Mouse (Mus musculus): ENCODE measurements at regions not wholly inside any gene's neighbourhood (a gene's known extent, or its start where the extent isn't known, plus 50 kb on each side); places are given as distances from the start of the nearest gene placed in this dataset.

DNA sequence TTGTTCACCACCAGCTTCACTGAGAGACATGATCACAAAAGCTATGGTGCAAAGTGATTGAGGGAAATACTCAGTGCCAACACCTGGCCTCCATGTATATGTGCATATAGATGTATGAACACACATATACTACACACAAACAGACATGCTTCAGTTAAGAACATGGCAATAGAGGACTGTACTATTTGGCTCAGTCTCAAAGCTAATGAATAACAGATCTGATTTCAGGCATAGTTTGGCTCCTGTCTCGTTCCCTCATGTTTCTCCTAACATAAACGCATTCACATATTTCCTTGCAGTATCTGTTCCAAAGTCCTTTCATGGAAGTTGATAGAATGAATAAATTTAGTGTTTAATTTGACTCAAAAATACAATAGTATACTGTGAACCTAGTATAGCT, 412.6 kb upstream of the Rorb start:
- no peak overlapping the region for H3K9ac ChIP-seq (replicated peaks; ENCODE audit: low read length, poor library complexity, severe bottlenecking)
- no peaks in the 10 kb centered on the region for H3K36me3 ChIP-seq (ENCODE audit: insufficient read depth, low read length)
- H3K27ac ChIP-seq (ENCODE audit: low read depth, low read length) = no peak overlapping the region
- ATAC-seq (ENCODE audit: low FRiP score) = no peak
- H3K4me3 ChIP-seq (ENCODE audit: low read depth, low read length) = no peak overlapping the region
- no peak for TF ChIP-seq CTCF (IDR thresholded peaks at IDR 0.05)
- no peaks in the 10 kb centered on the region for H3K4me1 ChIP-seq (ENCODE audit: insufficient read depth, low read length)
- 87% methylated on average over 2 of the region's 2 CpGs for WGBS
- no peaks in the 10 kb centered on the region for H3K9me3 ChIP-seq (ENCODE audit: low read length)
- no peaks in the 10 kb centered on the region for H3K27me3 ChIP-seq (ENCODE audit: insufficient read depth, low read length)
- no peak overlapping the region for H3K4me2 ChIP-seq (ENCODE audit: low read depth, low read length, poor library complexity, severe bottlenecking)
- DNase-seq (ENCODE audit: low spot score) = no peak

DNA sequence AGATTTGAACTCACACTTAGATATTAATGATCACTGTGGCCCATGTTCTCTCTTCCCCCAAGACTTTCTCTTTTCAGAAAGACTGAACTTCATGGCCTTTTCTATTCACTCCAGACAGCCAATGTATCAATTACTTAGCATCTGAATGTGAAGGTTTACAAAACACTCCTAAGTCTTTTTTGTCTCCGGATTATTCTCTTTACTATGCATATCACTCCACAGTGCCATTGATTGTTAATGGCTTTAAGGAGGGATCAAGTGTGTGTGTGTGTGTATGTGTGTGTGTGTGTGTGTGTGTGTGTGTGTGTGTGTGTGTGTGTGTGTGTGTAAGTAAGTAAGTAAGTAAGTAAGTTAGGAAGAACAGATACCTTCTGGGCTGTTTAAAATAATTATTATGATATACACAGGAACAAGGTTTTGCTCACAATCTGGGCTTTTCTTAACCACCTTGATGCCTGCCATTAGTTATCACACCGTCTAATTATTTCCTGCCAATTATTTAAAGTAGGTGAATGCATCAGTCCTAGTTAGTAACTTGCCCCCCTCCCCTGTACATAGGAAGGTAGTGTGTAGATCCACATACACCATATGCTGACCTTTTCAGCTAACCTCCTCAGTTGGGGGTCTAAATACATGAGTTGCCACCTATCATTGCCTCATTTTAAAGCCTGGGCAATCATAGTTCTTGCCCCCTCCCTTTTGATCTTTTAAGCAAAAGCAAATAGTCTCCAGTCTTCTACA, 367.4 kb upstream of the Rorb start:
- Histone ChIP-seq H3K9ac (replicated peaks; ENCODE audit: low read length, poor library complexity, severe bottlenecking) (no peak overlapping the region), H3K4me1 (ENCODE audit: insufficient read depth, low read length) (no peaks in the 10 kb centered on the region), H3K4me3 (ENCODE audit: low read depth, low read length) (no peak overlapping the region), H3K4me2 (ENCODE audit: low read depth, low read length, poor library complexity, severe bottlenecking) (no peak overlapping the region), H3K27me3 (ENCODE audit: insufficient read depth, low read length) (no peaks in the 10 kb centered on the region), H3K9me3 (ENCODE audit: low read length) (no peaks in the 10 kb centered on the region), H3K27ac (ENCODE audit: low read depth, low read length) (no peak overlapping the region), H3K36me3 (ENCODE audit: insufficient read depth, low read length) (no peaks in the 10 kb centered on the region)
- TF ChIP-seq CTCF (IDR thresholded peaks at IDR 0.05) = no peak
- DNase-seq (ENCODE audit: low spot score) (no peak), ATAC-seq (ENCODE audit: low FRiP score) (no peak)
- 53% methylated on average over 2 of the region's 2 CpGs for WGBS

Measured in midbrain, postnatal 0 days (tissue).